Mouse (Mus musculus) kidney, adult 2 months (tissue): Measurements from ENCODE around the gene Fgg. TPM values are rescaled to one million over a fixed set of nuclear protein-coding genes. Genes with fewer than 3 reads are reported as not detected.

Experiments
- DNase-seq: peaks from one replicate; pipeline ENCODE4 v3.0.0; 2021
- H3K27ac ChIP-seq: fragments of 200-500 bp; 2 replicates; pipeline ENCODE4 v1.5.1; 2012; ENCODE audit warnings: low read depth, low read length, control low read depth, inconsistent platforms; ENCODE audit not compliant: insufficient read depth
- H3K27me3 ChIP-seq: fragments of 200-500 bp; replicated peaks from 2 replicates; pipeline ENCODE4 v1.6.1; 2012; ENCODE audit warnings: mild to moderate bottlenecking, moderate library complexity, low read length, inconsistent platforms; ENCODE audit not compliant: control insufficient read depth, insufficient read depth
- H3K36me3 ChIP-seq: fragments of 200-500 bp; 2 replicates; pipeline ENCODE4 v1.6.1; 2012; ENCODE audit warnings: mild to moderate bottlenecking, moderate library complexity, low read length, inconsistent platforms; ENCODE audit not compliant: control insufficient read depth, insufficient read depth
- H3K4me1 ChIP-seq: fragments of 200-500 bp; 2 replicates; pipeline ENCODE4 v1.6.1; 2011; ENCODE audit warnings: low read length; ENCODE audit not compliant: control insufficient read depth, insufficient read depth
- H3K4me3 ChIP-seq: fragments of 200-500 bp; 2 replicates; pipeline ENCODE4 v1.5.1; 2011; ENCODE audit warnings: mild to moderate bottlenecking, low read depth, low read length, control low read depth; ENCODE audit not compliant: insufficient read depth
- CTCF ChIP-seq: fragments of 200-500 bp; conservative IDR thresholded peaks from 2 replicates; pipeline ENCODE4 v1.5.1; 2011; ENCODE audit warnings: low read depth, mild to moderate bottlenecking, control low read depth, low read length, moderate library complexity, mixed read lengths; ENCODE audit not compliant: insufficient read depth, insufficient read length
- POLR2A ChIP-seq: fragments of 200-500 bp; IDR thresholded peaks from one replicate; pipeline ENCODE4 v1.6.1; 2011; ENCODE audit warnings: low read depth, low read length, control low read depth
- WGBS: fragments of 180-500 bp; shearing (Covaris S2); methylation state at CpG from one replicate; pipeline ENCODE4 v1.1.7; 2018; 5-methylcytosine and 5-hydroxymethylcytosine counted together
- polyA plus RNA-seq: library from polyadenylated mRNA; depleted of rRNA; stranded (reverse); fragments of >200 nt; gene quantifications from 2 replicates; pipeline ENCODE4 v1.2.3, GENCODE M21; 2012

The Fgg gene
- polyA plus RNA-seq, 1 experiment: 9.6 TPM

DNA sequence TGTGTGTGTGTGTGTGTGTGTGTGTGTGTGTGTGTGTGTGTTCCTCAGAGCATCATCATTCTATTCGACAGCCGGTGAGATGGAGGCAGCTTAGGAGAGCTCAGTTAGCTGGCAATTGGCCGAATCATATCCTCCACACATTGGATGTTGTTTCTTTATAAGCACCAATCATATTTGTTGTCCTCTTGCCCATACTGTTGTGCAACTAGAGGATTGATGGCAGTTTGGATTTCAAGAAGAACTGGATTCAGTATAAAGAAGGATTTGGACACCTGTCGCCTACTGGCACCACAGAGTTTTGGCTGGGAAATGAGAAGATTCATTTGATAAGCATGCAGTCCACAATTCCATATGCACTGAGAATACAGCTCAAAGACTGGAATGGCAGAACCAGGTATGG is 3.6 kb downstream of the Fgg start:
- Histone ChIP-seq H3K36me3 (no peaks in the 10 kb centered on the region), H3K4me3 (no peak overlapping the region), H3K27me3 (no peaks in the 10 kb centered on the region), H3K4me1 (peaks cover 5% of the 10 kb centered on the region; the same call in 1 of the 2 replicates), H3K27ac (no peak overlapping the region)
- TF ChIP-seq POLR2A (no peak), CTCF (no peak)
- WGBS: 87% methylated on average over 4 of the region's 4 CpGs
- no peak for DNase-seq

DNA sequence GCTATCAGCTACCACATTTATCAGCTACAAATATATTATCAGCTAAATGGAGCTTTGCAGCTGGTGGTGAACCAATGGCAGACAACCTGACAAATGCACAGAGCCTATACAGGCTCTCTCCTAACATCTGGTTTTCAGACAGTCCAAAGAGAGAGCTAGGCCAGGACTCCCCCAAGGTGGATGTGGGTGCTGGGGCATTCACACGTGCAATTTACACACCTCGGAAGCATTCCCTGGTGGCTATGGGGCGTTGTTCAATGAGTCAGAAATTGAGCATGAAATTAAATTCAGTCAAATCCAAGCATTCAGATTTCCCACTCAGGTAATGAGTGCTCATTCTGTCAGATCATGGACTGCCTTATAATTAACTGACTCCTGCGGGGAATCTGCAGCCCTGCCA is 4.0 kb downstream of the Fgg start:
- H3K4me1 ChIP-seq: peaks cover 5% of the 10 kb centered on the region; the same call in 1 of the 2 replicates
- H3K36me3 ChIP-seq: no peaks in the 10 kb centered on the region
- no peaks in the 10 kb centered on the region for H3K27me3 ChIP-seq
- TF ChIP-seq POLR2A (no peak), CTCF (no peak)
- no peak for DNase-seq
- no peak overlapping the region for H3K27ac ChIP-seq
- 53% methylated on average over 4 of the region's 4 CpGs for WGBS
- no peak overlapping the region for H3K4me3 ChIP-seq

DNA sequence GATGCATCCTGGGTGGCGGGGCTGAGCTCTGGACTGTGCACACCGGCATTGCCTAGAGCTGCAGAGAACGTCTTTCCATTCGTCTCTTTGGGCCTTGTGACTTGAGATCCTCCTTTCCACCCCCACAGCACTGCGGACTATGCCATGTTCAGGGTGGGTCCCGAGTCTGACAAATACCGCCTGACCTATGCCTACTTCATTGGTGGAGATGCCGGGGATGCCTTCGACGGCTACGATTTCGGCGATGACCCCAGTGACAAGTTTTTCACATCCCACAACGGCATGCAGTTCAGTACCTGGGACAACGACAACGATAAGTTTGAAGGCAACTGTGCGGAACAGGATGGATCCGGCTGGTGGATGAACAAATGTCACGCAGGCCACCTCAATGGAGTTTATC is 5.1 kb downstream of the Fgg start:
- Histone ChIP-seq H3K27ac (no peak overlapping the region), H3K4me1 (peaks cover 5% of the 10 kb centered on the region; the same call in 1 of the 2 replicates), H3K27me3 (no peaks in the 10 kb centered on the region), H3K36me3 (no peaks in the 10 kb centered on the region), H3K4me3 (no peak overlapping the region)
- TF ChIP-seq CTCF (no peak), POLR2A (no peak)
- no peak for DNase-seq
- WGBS: 89% methylated on average over 19 of the region's 19 CpGs

DNA sequence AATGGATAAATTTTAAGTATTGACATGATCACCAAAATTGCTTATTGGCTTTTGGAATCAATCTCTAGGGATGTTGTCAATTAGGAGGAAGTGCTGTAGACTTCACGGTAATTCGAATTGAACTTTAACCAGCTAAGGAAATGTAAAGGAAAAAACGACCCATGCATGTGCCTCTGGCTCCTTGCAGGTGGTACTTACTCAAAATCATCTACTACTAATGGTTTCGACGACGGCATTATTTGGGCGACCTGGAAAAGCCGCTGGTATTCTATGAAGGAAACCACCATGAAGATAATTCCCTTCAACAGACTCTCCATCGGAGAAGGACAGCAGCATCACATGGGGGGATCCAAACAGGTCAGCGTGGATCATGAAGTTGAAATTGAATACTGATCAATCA is 6.4 kb downstream of the Fgg start:
- Histone ChIP-seq H3K36me3 (no peaks in the 10 kb centered on the region), H3K27me3 (no peaks in the 10 kb centered on the region), H3K4me1 (peaks cover 5% of the 10 kb centered on the region; the same call in 1 of the 2 replicates), H3K27ac (no peak overlapping the region), H3K4me3 (no peak overlapping the region)
- WGBS: 81% methylated on average over 10 of the region's 10 CpGs
- DNase-seq: no peak
- TF ChIP-seq POLR2A (no peak), CTCF (no peak)

DNA sequence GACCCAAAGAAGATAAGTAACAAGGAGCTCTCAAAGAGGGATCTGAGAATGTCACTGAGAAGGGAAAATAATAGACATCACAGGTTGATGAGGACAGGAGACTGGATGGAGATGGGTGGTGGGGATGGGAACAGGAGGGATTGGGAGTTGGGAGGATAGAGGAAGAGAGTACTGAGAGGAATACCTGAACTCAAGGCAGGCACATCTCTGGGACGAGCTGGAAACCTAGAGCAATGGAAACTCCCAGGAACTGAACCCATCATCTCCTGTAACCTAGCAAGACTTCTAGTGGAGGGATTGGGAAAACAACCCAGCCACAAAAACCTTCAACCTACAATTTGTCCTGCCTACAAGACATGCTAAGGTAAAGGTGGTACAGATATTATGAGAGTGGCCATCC is 8.7 kb downstream of the Fgg start:
- no peak overlapping the region for H3K4me3 ChIP-seq
- DNase-seq: no peak
- H3K27ac ChIP-seq: no peak overlapping the region
- H3K36me3 ChIP-seq: no peaks in the 10 kb centered on the region
- peaks cover 4% of the 10 kb centered on the region; the same call in 1 of the 2 replicates for H3K4me1 ChIP-seq
- TF ChIP-seq CTCF: no peak
- no peak for TF ChIP-seq POLR2A
- H3K27me3 ChIP-seq: no peaks in the 10 kb centered on the region
- 71% methylated on average over 1 of the region's 1 CpGs for WGBS

DNA sequence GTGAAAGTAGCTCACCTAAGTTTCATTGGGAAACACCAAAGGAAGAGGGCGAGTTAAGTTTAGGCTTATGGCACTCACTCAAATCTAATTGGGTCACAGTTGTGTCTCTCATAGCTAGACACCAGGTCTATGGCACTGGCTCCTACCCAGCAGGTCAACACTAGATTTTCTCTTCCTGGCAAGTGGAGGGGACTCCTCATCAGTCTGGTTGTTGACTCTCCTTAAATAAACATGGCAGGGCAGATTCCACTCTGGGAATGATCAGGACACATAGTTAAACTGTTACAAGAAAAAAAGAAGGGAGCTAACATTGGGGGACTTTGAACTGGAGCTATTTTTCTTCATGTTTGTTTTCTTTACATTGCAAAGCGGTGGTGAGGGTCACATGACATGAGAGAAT is 12.9 kb downstream of the Fgg start:
- peak; percentile 61 for DNase-seq
- H3K36me3 ChIP-seq: no peaks in the 10 kb centered on the region

DNA sequence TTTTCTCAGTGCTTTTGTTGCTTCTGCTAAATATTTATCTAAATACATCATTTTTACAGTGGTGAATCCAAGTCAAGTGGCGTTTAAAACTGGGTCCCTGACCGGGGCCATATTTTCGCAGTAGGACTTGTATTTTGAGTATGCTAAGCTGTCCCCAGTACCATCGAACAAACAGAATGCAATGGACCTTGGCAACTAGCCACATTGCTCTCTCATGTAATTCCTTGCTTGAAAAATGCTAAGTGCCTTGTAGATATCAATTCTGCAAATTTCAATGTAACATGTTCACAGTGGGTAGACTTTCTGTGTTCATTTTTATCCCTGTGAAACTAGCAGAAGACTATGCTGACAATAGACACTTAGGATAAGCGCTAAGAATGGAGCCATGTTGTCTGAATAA is 13.7 kb downstream of the Fgg start:
- Histone ChIP-seq H3K36me3 (no peaks in the 10 kb centered on the region), H3K27me3 (no peaks in the 10 kb centered on the region), H3K4me1 (peaks cover 7% of the 10 kb centered on the region; the same call in 1 of the 2 replicates), H3K27ac (no peak overlapping the region), H3K4me3 (no peak overlapping the region)
- DNase-seq: peak; percentile 35
- WGBS: 79% methylated on average over 5 of the region's 5 CpGs
- TF ChIP-seq POLR2A: no peak

More for the DNA sequence above, 12.9 kb downstream of the Fgg start:
- Histone ChIP-seq H3K27ac (no peak overlapping the region; the same call in 1 of the 2 replicates), H3K27me3 (no peaks in the 10 kb centered on the region), H3K4me3 (no peak overlapping the region), H3K4me1 (peaks cover 7% of the 10 kb centered on the region; the same call in 1 of the 2 replicates)
- 61% methylated on average over 2 of the region's 2 CpGs for WGBS
- TF ChIP-seq CTCF (no peak), POLR2A (no peak)

DNA sequence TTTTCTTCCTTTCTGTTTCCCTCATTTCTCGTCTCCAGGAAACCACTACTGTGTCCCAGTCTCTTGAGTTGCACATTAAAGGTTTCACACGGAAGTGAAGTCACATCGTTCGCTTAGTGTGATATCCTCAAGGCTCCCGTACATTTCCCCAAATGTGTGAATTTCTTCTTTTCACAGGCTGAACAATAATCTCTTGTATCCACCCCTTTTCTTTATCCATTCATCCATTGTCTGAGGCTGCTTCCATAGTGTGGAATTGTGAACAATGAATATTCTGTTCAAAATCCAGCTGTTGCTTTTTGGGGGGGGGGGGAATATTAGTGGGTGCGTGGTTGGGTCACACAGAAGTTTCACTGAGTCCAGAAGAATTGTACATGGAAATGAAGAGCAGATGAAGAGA is 17.5 kb downstream of the Fgg start:
- 86% methylated on average over 6 of the region's 6 CpGs for WGBS
- H3K4me3 ChIP-seq: no peak overlapping the region
- H3K27me3 ChIP-seq: no peaks in the 10 kb centered on the region
- no peaks in the 10 kb centered on the region for H3K36me3 ChIP-seq
- no peak overlapping the region for H3K27ac ChIP-seq
- DNase-seq: no peak
- H3K4me1 ChIP-seq: peaks cover 7% of the 10 kb centered on the region; the same call in 1 of the 2 replicates
- TF ChIP-seq CTCF (no peak), POLR2A (no peak)
